Mouse (Mus musculus) embryonic facial prominence, embryonic 11.5 days (tissue): ENCODE data around the gene Prpf6. TPM values are rescaled to one million over a fixed set of nuclear protein-coding genes. Genes with fewer than 3 reads are reported as not detected.
A peak's percentile ranks its signal among the peaks of the same experiment; 100 is the strongest.

ENCODE experiments used
- ATAC-seq: fragments of 200-750 bp; cut with Nextera tagmentation; replicated peaks from 2 replicates; pipeline ENCODE4 v1.8.0; 2017; ENCODE audit warnings: low read depth; ENCODE audit not compliant: insufficient number of reproducible peaks, low FRiP score, low TSS enrichment
- DNase-seq: peaks from one replicate; pipeline ENCODE4 v3.0.0-alpha.2; 2015; ENCODE audit warnings: low spot score
- H3K27ac ChIP-seq: fragments of 300-500 bp; sonication (generic); replicated peaks from 2 replicates; pipeline ENCODE4 v1.5.1; 2014; ENCODE audit warnings: mild to moderate bottlenecking, low read depth, low read length, control low read depth
- H3K27me3 ChIP-seq: fragments of 300-500 bp; sonication (generic); 2 replicates; pipeline ENCODE4 v1.6.1; 2014; ENCODE audit warnings: mild to moderate bottlenecking, low read length, moderate library complexity, mixed read lengths; ENCODE audit not compliant: control insufficient read depth, insufficient read depth
- H3K36me3 ChIP-seq: fragments of 300-500 bp; sonication (generic); replicated peaks from 2 replicates; pipeline ENCODE4 v1.6.1; 2014; ENCODE audit warnings: low read depth, mild to moderate bottlenecking, low read length, moderate library complexity, mixed read lengths; ENCODE audit not compliant: control insufficient read depth, insufficient read depth
- H3K4me1 ChIP-seq: fragments of 300-500 bp; sonication (generic); 2 replicates; pipeline ENCODE4 v1.6.1; 2014; ENCODE audit warnings: low read length, mixed read lengths; ENCODE audit not compliant: control insufficient read depth, insufficient read depth
- H3K4me2 ChIP-seq: fragments of 300-500 bp; sonication (generic); 2 replicates; pipeline ENCODE4 v1.6.1; 2014; ENCODE audit warnings: low read depth, mild to moderate bottlenecking, control low read depth, low read length, moderate library complexity
- H3K4me3 ChIP-seq: fragments of 300-500 bp; sonication (generic); 2 replicates; pipeline ENCODE4 v1.5.1; 2014; ENCODE audit warnings: low read depth, low read length, control low read depth
- H3K9ac ChIP-seq: fragments of 300-500 bp; sonication (generic); replicated peaks from 2 replicates; pipeline ENCODE4 v1.6.1; 2014; ENCODE audit warnings: mild to moderate bottlenecking, control low read depth, low read length
- H3K9me3 ChIP-seq: fragments of 300-500 bp; sonication (generic); replicated peaks from 2 replicates; pipeline ENCODE4 v1.6.1; 2016; ENCODE audit warnings: mild to moderate bottlenecking, low read length, inconsistent platforms, mixed read lengths; ENCODE audit not compliant: control insufficient read depth
- WGBS: fragments of 180-500 bp; shearing (Covaris S2); extraction: QIAGEN DNeasy Blood & Tissue Kit; methylation state at CpG from one replicate; pipeline ENCODE4 v1.1.7; 2014; 5-methylcytosine and 5-hydroxymethylcytosine counted together
- polyA plus RNA-seq: library from polyadenylated mRNA; unstranded; fragments of >200 nt; fragmentation: Nextera tagmentation; extraction: Ambion mirVana; gene quantifications from 2 replicates; pipeline ENCODE4 v1.2.1, GENCODE M21; 2014

The Prpf6 gene
- polyA plus RNA-seq, 1 experiment from 2014 or later = 80.3 TPM

DNA sequence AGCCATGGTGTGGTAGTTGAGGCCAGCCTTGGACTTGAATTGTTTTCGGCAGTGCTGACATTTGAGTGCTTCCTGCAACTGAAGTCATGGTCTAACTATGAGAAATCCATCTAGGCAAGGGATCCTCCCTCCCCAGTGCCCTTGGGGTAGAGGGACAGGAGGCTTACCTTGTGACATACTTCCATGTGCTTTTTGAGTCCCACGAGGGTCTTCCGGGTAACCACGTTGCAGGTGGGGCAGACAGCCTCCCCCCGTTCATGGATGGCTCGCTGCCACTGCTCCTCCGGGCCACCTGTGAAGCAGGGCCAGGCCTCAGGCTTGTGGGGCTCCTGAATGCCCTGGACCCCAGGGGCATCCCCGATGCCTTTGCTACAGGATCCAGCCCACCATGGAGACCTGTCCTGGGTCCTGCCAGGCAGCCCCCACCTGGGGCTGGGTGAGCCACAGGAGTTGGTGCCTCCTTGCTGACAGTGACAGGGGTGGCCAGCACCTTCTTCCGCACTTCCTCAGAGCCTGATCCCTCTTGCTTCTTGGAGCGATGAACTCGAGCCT is 3.4 kb upstream of the Prpf6 start:
- ATAC-seq = no peak
- H3K9ac ChIP-seq = no peak overlapping the region
- H3K36me3 ChIP-seq = peaks cover 20% of the 10 kb centered on the region

DNA sequence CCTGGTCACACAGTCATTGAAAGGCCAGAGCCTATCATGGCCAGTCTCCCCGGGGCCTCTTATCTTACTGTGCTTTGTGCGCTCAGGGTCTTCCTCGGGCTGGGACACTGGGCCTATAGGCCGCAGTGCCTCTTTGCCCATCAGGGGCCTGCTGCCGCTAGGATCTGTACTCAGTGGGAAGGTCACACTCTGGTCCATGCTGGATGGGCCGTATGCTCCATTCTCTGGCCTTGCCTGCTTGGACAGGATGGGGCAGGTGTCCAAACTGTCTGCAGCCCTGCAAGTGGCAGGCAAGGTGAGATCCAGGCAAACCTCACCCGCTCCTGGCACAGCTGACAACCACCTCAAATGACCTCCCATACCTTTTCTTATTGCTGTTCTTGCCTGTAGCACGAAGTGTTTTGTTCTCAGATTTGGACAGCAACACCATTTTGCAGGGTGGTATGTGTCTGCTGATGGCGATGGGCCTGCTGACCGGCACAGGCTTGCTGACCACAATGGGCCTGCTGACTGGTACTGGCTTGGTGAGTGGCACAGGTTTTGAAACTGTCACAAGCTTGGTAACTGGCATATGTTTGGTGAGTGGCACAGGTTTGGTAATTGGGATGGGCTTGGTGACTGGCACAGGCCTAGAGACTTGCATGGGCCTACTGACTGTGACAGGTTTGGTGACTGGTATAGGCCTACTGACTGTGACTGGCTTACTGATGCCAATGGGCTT is 2.5 kb upstream of the Prpf6 start:
- H3K36me3 ChIP-seq = peaks cover 20% of the 10 kb centered on the region
- WGBS = 95% methylated on average over 10 of the region's 10 CpGs
- no peak for ATAC-seq

More for the DNA sequence above, 3.4 kb upstream of the Prpf6 start:
- no peak overlapping the region for H3K4me2 ChIP-seq
- no peaks in the 10 kb centered on the region for H3K9me3 ChIP-seq
- WGBS = 90% methylated on average over 11 of the region's 11 CpGs
- H3K27ac ChIP-seq = no peak overlapping the region
- DNase-seq = no peak
- H3K27me3 ChIP-seq = no peaks in the 10 kb centered on the region
- no peak overlapping the region for H3K4me3 ChIP-seq
- no peaks in the 10 kb centered on the region; the same call in 1 of the 2 replicates for H3K4me1 ChIP-seq

DNA sequence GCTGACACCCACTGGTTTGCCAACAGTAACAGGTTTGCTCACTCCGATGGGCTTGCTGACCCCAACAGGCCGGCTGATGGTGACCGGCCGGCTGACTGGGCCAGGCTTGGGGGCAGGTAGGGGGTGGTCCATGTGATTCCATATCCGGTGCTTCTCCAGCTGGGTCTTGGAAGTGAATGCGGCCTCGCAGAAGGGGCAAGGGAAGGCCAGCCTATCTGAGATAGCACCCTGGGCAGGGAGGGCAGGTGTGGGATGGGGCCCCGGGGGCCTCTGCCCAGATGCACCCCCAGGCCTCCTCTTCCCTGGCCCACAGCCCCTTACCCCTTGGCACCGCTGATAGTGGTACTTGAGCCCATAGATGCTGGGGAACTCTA is 1.9 kb upstream of the Prpf6 start:
- no peaks in the 10 kb centered on the region for H3K9me3 ChIP-seq
- H3K9ac ChIP-seq = no peak overlapping the region
- WGBS = 90% methylated on average over 9 of the region's 9 CpGs
- H3K27ac ChIP-seq = no peak overlapping the region
- no peaks in the 10 kb centered on the region; the same call in 1 of the 2 replicates for H3K4me1 ChIP-seq
- H3K36me3 ChIP-seq = peaks cover 20% of the 10 kb centered on the region
- DNase-seq = no peak
- no peak overlapping the region for H3K4me2 ChIP-seq
- no peak for ATAC-seq
- H3K4me3 ChIP-seq = no peak overlapping the region
- no peaks in the 10 kb centered on the region for H3K27me3 ChIP-seq

More for the DNA sequence above, 2.5 kb upstream of the Prpf6 start:
- Histone ChIP-seq H3K27ac (no peak overlapping the region), H3K9ac (no peak overlapping the region), H3K9me3 (no peaks in the 10 kb centered on the region), H3K4me2 (no peak overlapping the region), H3K4me1 (no peaks in the 10 kb centered on the region; the same call in 1 of the 2 replicates), H3K4me3 (no peak overlapping the region), H3K27me3 (no peaks in the 10 kb centered on the region)
- no peak for DNase-seq

DNA sequence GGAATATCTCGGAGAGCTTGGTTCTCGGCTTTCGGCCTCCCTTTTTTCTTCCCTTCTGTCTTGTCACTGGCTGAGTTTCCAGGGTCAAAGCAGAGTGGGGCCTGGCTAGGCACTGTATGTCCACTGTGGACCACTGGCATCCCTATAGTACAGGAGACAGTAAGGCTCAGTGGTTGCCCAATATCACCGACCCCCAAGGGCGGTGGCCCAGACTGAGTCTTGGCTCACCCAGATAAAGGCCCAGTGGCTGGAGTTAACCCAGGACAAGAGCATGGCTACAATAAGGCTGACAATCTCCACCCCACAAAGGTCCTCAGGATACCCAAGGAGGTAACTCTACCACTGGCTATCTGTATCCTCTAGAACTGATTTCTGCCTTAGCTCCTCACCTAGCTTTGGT is 1.2 kb upstream of the Prpf6 start:
- Histone ChIP-seq H3K9ac (no peak overlapping the region), H3K4me3 (no peak overlapping the region), H3K36me3 (peaks cover 19% of the 10 kb centered on the region)

DNA sequence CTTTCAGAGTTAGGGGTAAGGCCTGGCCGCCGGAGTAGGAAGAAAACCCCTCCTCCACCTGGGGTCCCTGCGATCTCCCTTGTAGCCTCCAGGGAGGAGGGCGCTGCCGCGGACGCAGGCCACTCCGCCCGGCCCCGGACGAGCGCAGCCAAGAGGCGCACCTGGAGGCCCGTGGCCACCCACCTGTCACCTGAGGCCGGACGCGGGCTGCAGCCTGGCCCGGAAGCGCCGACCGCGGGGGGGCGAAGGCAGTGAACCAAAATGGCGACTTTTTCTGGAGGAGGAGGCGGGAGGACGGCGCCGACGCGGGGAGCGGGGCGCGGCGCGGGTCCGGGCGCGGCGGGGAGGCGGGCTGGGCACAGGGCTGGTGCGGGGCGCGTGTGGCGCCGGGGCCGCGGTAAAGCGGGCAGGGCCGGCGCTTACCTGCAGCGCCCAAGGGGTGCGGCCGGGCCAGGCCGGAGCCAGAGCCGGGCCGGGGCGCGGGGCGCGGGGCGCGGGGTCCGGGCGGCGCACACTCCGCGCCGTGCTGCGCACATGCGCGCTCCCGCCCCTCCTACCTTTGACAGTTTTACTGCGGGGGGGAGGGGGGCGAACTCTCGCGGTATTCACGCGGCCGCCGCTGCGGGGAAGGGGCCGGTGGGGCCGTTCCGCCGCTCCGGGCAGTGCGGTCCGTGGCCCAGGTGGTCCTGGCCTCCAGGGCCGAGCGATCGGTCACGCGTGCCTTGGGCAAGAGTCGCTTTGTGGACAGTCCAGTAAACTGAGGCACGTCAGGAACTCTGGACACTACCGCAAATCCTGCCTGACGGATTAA is 768 bp downstream of the Prpf6 start, which contains the start of gene Zfp512b:
Gene Zfp512b (minus strand): TSS at position 573 of the 811 bp plus-strand sequence.
- ATAC-seq (peak; percentile 68), DNase-seq (peak; percentile 83)
- under 1% methylated on average over 67 of the region's 97 CpGs for WGBS
- Histone ChIP-seq H3K27me3 (no peaks in the 10 kb centered on the region), H3K9me3 (no peaks in the 10 kb centered on the region), H3K4me1 (no peaks in the 10 kb centered on the region; the same call in 1 of the 2 replicates), H3K4me2 (peak within 1 kb of the TSS; percentile 69), H3K4me3 (peak within 1 kb of the TSS; percentile 83), H3K36me3 (peaks cover 12% of the 10 kb centered on the region), H3K27ac (peak within 1 kb of the TSS; percentile 56), H3K9ac (peak within 1 kb of the TSS; percentile 90)

More for the DNA sequence above, 1.2 kb upstream of the Prpf6 start:
- no peak overlapping the region for H3K4me2 ChIP-seq
- no peaks in the 10 kb centered on the region for H3K9me3 ChIP-seq
- no peak overlapping the region for H3K27ac ChIP-seq
- no peak for DNase-seq
- no peak for ATAC-seq
- no peaks in the 10 kb centered on the region; the same call in 1 of the 2 replicates for H3K4me1 ChIP-seq
- 92% methylated on average over 5 of the region's 5 CpGs for WGBS
- H3K27me3 ChIP-seq = no peaks in the 10 kb centered on the region

DNA sequence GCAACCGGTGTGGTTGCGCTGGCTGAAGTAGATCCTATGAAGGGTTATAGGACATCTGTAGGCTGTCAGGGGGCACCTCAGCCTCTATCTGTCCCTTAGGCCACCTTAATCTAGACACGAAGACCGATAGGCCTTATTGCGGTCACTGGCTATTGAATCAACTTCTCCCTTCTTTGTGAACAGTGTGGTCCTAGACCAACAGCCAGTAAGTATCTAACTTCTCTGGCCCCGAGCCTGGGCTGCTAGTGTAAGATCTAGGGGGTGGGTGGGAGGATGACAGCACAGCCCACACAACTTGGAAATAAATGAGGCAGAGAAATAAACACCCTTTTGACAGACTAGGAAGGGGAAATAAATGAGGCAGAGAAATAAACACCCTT is 1.4 kb downstream of the Prpf6 start:
- Histone ChIP-seq H3K9ac (peak overlapping the region; percentile 90), H3K27me3 (no peaks in the 10 kb centered on the region), H3K4me1 (no peaks in the 10 kb centered on the region; the same call in 1 of the 2 replicates), H3K4me2 (peak overlapping the region; percentile 69), H3K27ac (no peak overlapping the region; the same call in 1 of the 2 replicates), H3K4me3 (peak overlapping the region; percentile 83), H3K9me3 (no peaks in the 10 kb centered on the region), H3K36me3 (peaks cover 10% of the 10 kb centered on the region)
- WGBS = 6% methylated on average over 6 of the region's 6 CpGs
- no peak for ATAC-seq
- peak; percentile 21 for DNase-seq

DNA sequence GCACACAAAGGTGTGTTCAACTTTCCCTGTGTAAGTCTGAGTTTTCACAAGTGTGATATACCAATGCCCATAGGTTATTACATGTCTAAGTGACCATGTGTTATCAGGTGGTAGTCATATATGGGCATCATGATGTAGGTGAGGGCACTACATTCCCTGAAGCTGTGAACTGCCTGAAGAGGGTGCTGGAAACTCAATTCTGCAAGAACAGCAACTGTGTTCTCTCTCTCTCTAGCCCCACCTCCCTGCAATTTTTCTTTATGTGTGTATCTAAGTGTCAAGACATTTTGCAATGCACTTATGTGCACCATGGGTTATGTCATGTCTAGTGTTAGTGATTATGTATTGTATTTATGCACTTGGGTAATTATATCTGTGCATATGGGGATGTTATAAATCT is 2.3 kb downstream of the Prpf6 start:
- Histone ChIP-seq H3K9me3 (no peaks in the 10 kb centered on the region), H3K27ac (no peak overlapping the region), H3K36me3 (peaks cover 5% of the 10 kb centered on the region), H3K4me2 (no peak overlapping the region), H3K4me3 (no peak overlapping the region), H3K9ac (no peak overlapping the region), H3K4me1 (no peaks in the 10 kb centered on the region; the same call in 1 of the 2 replicates), H3K27me3 (no peaks in the 10 kb centered on the region)
- ATAC-seq (no peak), DNase-seq (no peak)
